Comparison of ENCODE assay signal across 10 mouse cellular contexts in genomic region chr11:79713184-79713583, GRCm38 (mm10).
A peak's percentile ranks its signal among the peaks of the same experiment; 100 is the strongest.
DNase-seq lines count a peak whose midpoint lies in the region; ATAC-seq and TF ChIP-seq lines count a peak whose summit lies in the region.
"Had no signal": no experiment of that assay in that cellular context is flagged by ENCODE, and none has a peak within 500 bp of the region (broad histone marks: within the 10 kb centered on the region; RNA-seq: fewer than 3 reads in every experiment).

No protein-coding gene starts in this region.

- H3K9me3 ChIP-seq in midbrain, embryonic 10.5 days (replicated peaks): no peaks in the 10 kb centered on the region
- no peaks in the 10 kb centered on the region for H3K9me3 ChIP-seq in midbrain, postnatal 0 days (ENCODE audit: low read length)
- no peaks in the 10 kb centered on the region for H3K9me3 ChIP-seq in kidney, postnatal 0 days (replicated peaks; ENCODE audit: low read length)
- no peaks in the 10 kb centered on the region for H3K9me3 ChIP-seq in stomach, embryonic 16.5 days (replicated peaks; ENCODE audit: control insufficient read depth, low read length)
- H3K9me3 ChIP-seq: liver, embryonic 13.5 days had no signal

- H3K27me3 ChIP-seq in midbrain, embryonic 10.5 days (ENCODE audit: low read depth, poor library complexity, severe bottlenecking): peaks cover 60% of the 10 kb centered on the region
- peaks cover 17% of the 10 kb centered on the region for H3K27me3 ChIP-seq in midbrain, postnatal 0 days (ENCODE audit: insufficient read depth, low read length)
- H3K27me3 ChIP-seq in kidney, postnatal 0 days (ENCODE audit: insufficient read depth, low read length): no peaks in the 10 kb centered on the region
- H3K27me3 ChIP-seq in stomach, embryonic 16.5 days (ENCODE audit: control insufficient read depth, insufficient read depth, low read length): no peaks in the 10 kb centered on the region
- H3K27me3 ChIP-seq: Patski had no signal

- H3K4me1 ChIP-seq in midbrain, embryonic 10.5 days: peaks cover 69% of the 10 kb centered on the region
- H3K4me1 ChIP-seq in midbrain, postnatal 0 days (ENCODE audit: insufficient read depth, low read length): peaks cover 4% of the 10 kb centered on the region; the same call in 1 of the 2 replicates
- H3K4me1 ChIP-seq in kidney, postnatal 0 days (replicated peaks; ENCODE audit: insufficient read depth, low read length): peaks cover 43% of the 10 kb centered on the region
- peaks cover 45% of the 10 kb centered on the region for H3K4me1 ChIP-seq in stomach, embryonic 16.5 days (ENCODE audit: control insufficient read depth, insufficient read depth, low read length)

- no peak for TF ChIP-seq CTCF in gastrocnemius, adult 2 months (IDR thresholded peaks at IDR 0.05)
- TF ChIP-seq CTCF in midbrain, postnatal 0 days (IDR thresholded peaks at IDR 0.05): no peak
- TF ChIP-seq CTCF in kidney, postnatal 0 days (IDR thresholded peaks at IDR 0.05; ENCODE audit: low read depth): no peak
- TF ChIP-seq CTCF in left cerebral cortex, adult 2 months (IDR thresholded peaks at IDR 0.05): no peak

- H3K9ac ChIP-seq in midbrain, postnatal 0 days (replicated peaks; ENCODE audit: low read length, poor library complexity, severe bottlenecking): no peak overlapping the region
- no peak overlapping the region for H3K9ac ChIP-seq in kidney, postnatal 0 days (ENCODE audit: low read depth, low read length)
- H3K9ac ChIP-seq in stomach, embryonic 16.5 days (ENCODE audit: low read length): peak overlapping the region; percentile 89
- H3K9ac ChIP-seq: liver, embryonic 13.5 days had no signal

- WGBS in midbrain, embryonic 10.5 days: 75% methylated on average over 6 of the region's 6 CpGs
- 54% methylated on average over 6 of the region's 6 CpGs for WGBS in midbrain, postnatal 0 days
- 12% methylated on average over 6 of the region's 6 CpGs for WGBS in kidney, postnatal 0 days
- WGBS in stomach, embryonic 16.5 days: 39% methylated on average over 6 of the region's 6 CpGs

- DNase-seq in gastrocnemius, adult 2 months: no peak
- no peak for DNase-seq in gastrocnemius, postnatal 25 days
- DNase-seq in midbrain, embryonic 10.5 days (ENCODE audit: low spot score): no peak
- DNase-seq in midbrain, postnatal 0 days (ENCODE audit: low spot score): no peak
- peak; percentile 40 for DNase-seq in kidney, postnatal 0 days (ENCODE audit: low spot score)
- DNase-seq in layer of hippocampus, adult 11-12 months (ENCODE audit: low spot score): no peak
- DNase-seq in left cerebral cortex, adult 2 months (ENCODE audit: extremely low spot score in 1 of 2, low spot score in 2 of 2): no peak
- DNase-seq: liver, embryonic 13.5 days had no signal

- H3K4me2 ChIP-seq in midbrain, postnatal 0 days (ENCODE audit: low read depth, low read length, poor library complexity, severe bottlenecking): no peak overlapping the region
- H3K4me2 ChIP-seq in kidney, postnatal 0 days (ENCODE audit: low read length): peak overlapping the region; percentile 100
- peak overlapping the region; percentile 82 for H3K4me2 ChIP-seq in stomach, embryonic 16.5 days (ENCODE audit: low read depth, low read length)

- no peak for ATAC-seq in midbrain, postnatal 0 days (ENCODE audit: low FRiP score)
- no peak for ATAC-seq in kidney, postnatal 0 days (replicated peaks; ENCODE audit: low FRiP score, low read depth)
- no peak for ATAC-seq in stomach, embryonic 16.5 days (ENCODE audit: insufficient read depth, low FRiP score)
- ATAC-seq: Patski had no signal

- H3K4me3 ChIP-seq in gastrocnemius, adult 2 months: peak overlapping the region; percentile 95
- peak overlapping the region; percentile 79 for H3K4me3 ChIP-seq in midbrain, embryonic 10.5 days
- no peak overlapping the region for H3K4me3 ChIP-seq in midbrain, postnatal 0 days (ENCODE audit: low read depth, low read length)
- H3K4me3 ChIP-seq in kidney, postnatal 0 days (replicated peaks; ENCODE audit: low read depth, low read length): 0 out of 2 replicates have a peak overlapping the region, but pooled peaks have one; percentile 5
- peak overlapping the region; percentile 72 for H3K4me3 ChIP-seq in stomach, embryonic 16.5 days (replicated peaks; ENCODE audit: low read length)
- H3K4me3 ChIP-seq in left cerebral cortex, adult 2 months: no peak overlapping the region
- H3K4me3 ChIP-seq: liver, embryonic 13.5 days had no signal

- no peaks in the 10 kb centered on the region for H3K36me3 ChIP-seq in midbrain, embryonic 10.5 days
- no peaks in the 10 kb centered on the region for H3K36me3 ChIP-seq in midbrain, postnatal 0 days (ENCODE audit: insufficient read depth, low read length)
- H3K36me3 ChIP-seq in kidney, postnatal 0 days (ENCODE audit: insufficient read depth, low read length): no peaks in the 10 kb centered on the region
- no peaks in the 10 kb centered on the region for H3K36me3 ChIP-seq in stomach, embryonic 16.5 days (ENCODE audit: control insufficient read depth, insufficient read depth, low read length)
- H3K36me3 ChIP-seq: liver, embryonic 13.5 days had no signal

- peak overlapping the region; percentile 95 for H3K27ac ChIP-seq in gastrocnemius, adult 2 months
- H3K27ac ChIP-seq in midbrain, embryonic 10.5 days (replicated peaks): no peak overlapping the region
- no peak overlapping the region for H3K27ac ChIP-seq in midbrain, postnatal 0 days (ENCODE audit: low read depth, low read length)
- 0 out of 2 replicates have a peak overlapping the region, but pooled peaks have one; percentile 25 for H3K27ac ChIP-seq in kidney, postnatal 0 days
- H3K27ac ChIP-seq in stomach, embryonic 16.5 days (ENCODE audit: low read length): peak overlapping the region; percentile 80
- H3K27ac ChIP-seq in left cerebral cortex, adult 2 months: no peak overlapping the region
- H3K27ac ChIP-seq: liver, embryonic 13.5 days had no signal

- intact Hi-C loops in gastrocnemius, adult 2 months (cut with DNase I): loop anchor here (5.0 kb wide), 1 partner anchor 249 kb away; the partner anchor contains the start of gene Utp6
- intact Hi-C loops in left cerebral cortex, adult 2 months (cut with DNase I): no loop called here

Comparison
In these comparisons a context has a peak if more than half of its experiments do, and no peak if none do; other contexts are left out.
1. H3K4me3 ChIP-seq: peak in gastrocnemius, adult 2 months (single experiment), midbrain, embryonic 10.5 days (single experiment), kidney, postnatal 0 days (single experiment) and stomach, embryonic 16.5 days (single experiment); none in midbrain, postnatal 0 days (single experiment) and left cerebral cortex, adult 2 months (single experiment).
2. H3K27ac ChIP-seq: peak in gastrocnemius, adult 2 months (single experiment), kidney, postnatal 0 days (single experiment) and stomach, embryonic 16.5 days (single experiment); none in midbrain, embryonic 10.5 days (single experiment), midbrain, postnatal 0 days (single experiment) and left cerebral cortex, adult 2 months (single experiment).